Mouse (Mus musculus): ENCODE measurements around the gene Pdzd2.

GRCm38 (mm10) chr15:12517314-12517813 lies 222.4 kb downstream of the Pdzd2 start:
- no peak for TF ChIP-seq POLR2A (IDR thresholded peaks at IDR 0.05; ENCODE audit: control insufficient read depth, extremely low read depth, insufficient read depth, low read length, poor library complexity)
- no peak for TF ChIP-seq CTCF (IDR thresholded peaks at IDR 0.05; ENCODE audit: borderline replicate concordance, control insufficient read depth, extremely low read depth, insufficient read depth, low read length, poor library complexity)
